Mouse (Mus musculus) kidney, embryonic 14.5 days (tissue): ENCODE results near the gene Prelp. TPM values are rescaled to one million over a fixed set of nuclear protein-coding genes. Genes with fewer than 3 reads are reported as not detected.

Experiments
- ATAC-seq: fragments of 200-750 bp; cut with Nextera tagmentation; 2 replicates; pipeline ENCODE4 v1.8.0; 2017; ENCODE audit warnings: moderate number of reproducible peaks, mild to moderate bottlenecking, moderate TSS enrichment, moderate library complexity; ENCODE audit not compliant: low FRiP score, low TSS enrichment
- H3K27ac ChIP-seq: fragments of 300-500 bp; sonication (generic); 2 replicates; pipeline ENCODE4 v1.5.1; 2014; ENCODE audit warnings: low read depth, mild to moderate bottlenecking, low read length, moderate library complexity, mixed read lengths
- H3K27me3 ChIP-seq: fragments of 300-500 bp; sonication (generic); 2 replicates; pipeline ENCODE4 v1.6.1; 2014; ENCODE audit warnings: mild to moderate bottlenecking, low read length; ENCODE audit not compliant: control insufficient read depth, insufficient read depth
- H3K36me3 ChIP-seq: fragments of 300-500 bp; sonication (generic); 2 replicates; pipeline ENCODE4 v1.6.1; 2014; ENCODE audit warnings: low read length, mixed read lengths; ENCODE audit not compliant: control insufficient read depth, insufficient read depth
- H3K4me1 ChIP-seq: fragments of 300-500 bp; sonication (generic); 2 replicates; pipeline ENCODE4 v1.6.1; 2014; ENCODE audit warnings: low read length, mixed read lengths; ENCODE audit not compliant: control insufficient read depth, insufficient read depth
- H3K4me2 ChIP-seq: fragments of 300-500 bp; sonication (generic); replicated peaks from 2 replicates; pipeline ENCODE4 v1.6.1; 2014; ENCODE audit warnings: low read depth, mild to moderate bottlenecking, low read length
- H3K4me3 ChIP-seq: fragments of 300-500 bp; sonication (generic); 2 replicates; pipeline ENCODE4 v1.5.1; 2014; ENCODE audit warnings: mild to moderate bottlenecking, low read length
- H3K9ac ChIP-seq: fragments of 300-500 bp; sonication (generic); 2 replicates; pipeline ENCODE4 v1.6.1; 2014; ENCODE audit warnings: low read depth, mild to moderate bottlenecking, low read length, moderate library complexity
- H3K9me3 ChIP-seq: fragments of 300-500 bp; sonication (generic); 2 replicates; pipeline ENCODE4 v1.6.1; 2016; ENCODE audit warnings: low read length; ENCODE audit not compliant: control insufficient read depth
- WGBS: fragments of 180-500 bp; shearing (Covaris S2); extraction: QIAGEN DNeasy Blood & Tissue Kit; methylation state at CpG from one replicate; pipeline ENCODE4 v1.1.7; 2014; 5-methylcytosine and 5-hydroxymethylcytosine counted together
- polyA plus RNA-seq: library from polyadenylated mRNA; unstranded; fragments of >200 nt; fragmentation: Nextera tagmentation; extraction: Ambion mirVana; gene quantifications from 2 replicates; pipeline ENCODE4 v1.2.1, GENCODE M21; 2014

The Prelp gene
- polyA plus RNA-seq, 1 experiment from 2014 or later: 0.39 TPM

GRCm38 (mm10) chr1:133861028-133861427 is 60.2 kb downstream of the Prelp start:
- no peak for ATAC-seq
- H3K4me2 ChIP-seq: no peak overlapping the region
- WGBS: 56% methylated on average over 5 of the region's 5 CpGs
- H3K9me3 ChIP-seq: no peaks in the 10 kb centered on the region
- no peaks in the 10 kb centered on the region for H3K27me3 ChIP-seq
- no peak overlapping the region for H3K9ac ChIP-seq
- H3K27ac ChIP-seq: no peak overlapping the region
- no peak overlapping the region for H3K4me3 ChIP-seq
- no peaks in the 10 kb centered on the region for H3K36me3 ChIP-seq
- peaks cover 13% of the 10 kb centered on the region for H3K4me1 ChIP-seq

Other genes with a start within 250 kb of the Prelp start
- 0.34 and 0.73 TPM in 2 replicates for gene Lax1, start 231.3 kb downstream of the Prelp start, polyA plus RNA-seq
- gene Atp2b4, start 120.4 kb downstream of the Prelp start, polyA plus RNA-seq: 5.2 and 9.6 TPM in 2 replicates
- 0.26 TPM in 1 of 2 replicates, not detected in the other for gene Optc, start 13.4 kb downstream of the Prelp start, polyA plus RNA-seq
- 1.7 and 4.0 TPM in 2 replicates for gene Fmod, start 115.8 kb upstream of the Prelp start, polyA plus RNA-seq
- gene Btg2, start 157.7 kb upstream of the Prelp start, polyA plus RNA-seq: 20.8 and 28.6 TPM in 2 replicates
- 0.14 and 0.28 TPM in 2 replicates for gene Chit1, start 189.8 kb upstream of the Prelp start, polyA plus RNA-seq